Mouse (Mus musculus) lung, postnatal 4 days (tissue): Measurements from ENCODE around the gene Slc44a2.

Source experiments
- DNase-seq, 2 experiments: peaks; one replicate each; pipeline ENCODE4 v3.0.0; 2021

Slc44a2 gene

GRCm38 (mm10) chr9:21320619-21321512 lies at the start of gene Slc44a2:
Slc44a2 (plus strand) TSS chr9:21320698.
- DNase-seq: peak; percentile 92 to 93

- no peak for DNase-seq
These were observed 48.1 kb upstream of the Slc44a2 start for GRCm38 (mm10) chr9:21272391-21272790.

- DNase-seq: no peak
These were observed 47.4 kb upstream of the Slc44a2 start for GRCm38 (mm10) chr9:21273094-21273493.

- DNase-seq: peak in 1 of 2 experiments; percentile 67
These were observed 46.8 kb upstream of the Slc44a2 start for GRCm38 (mm10) chr9:21273520-21274228.

GRCm38 (mm10) chr9:21274336-21274735 lies 46.2 kb upstream of the Slc44a2 start:
- no peak for DNase-seq

- no peak for DNase-seq
These were observed 45.3 kb upstream of the Slc44a2 start for GRCm38 (mm10) chr9:21275013-21275710.

- DNase-seq: no peak
These were observed 44.8 kb upstream of the Slc44a2 start for GRCm38 (mm10) chr9:21275727-21276126.

- no peak for DNase-seq
These were observed 44.2 kb upstream of the Slc44a2 start for GRCm38 (mm10) chr9:21276307-21276706.

- DNase-seq: no peak
These were observed 42.7 kb upstream of the Slc44a2 start for GRCm38 (mm10) chr9:21277776-21278175.

- no peak for DNase-seq
These were observed 36.9 kb upstream of the Slc44a2 start for GRCm38 (mm10) chr9:21283591-21283990.

GRCm38 (mm10) chr9:21283994-21284393 lies 36.5 kb upstream of the Slc44a2 start:
- DNase-seq: no peak

- no peak for DNase-seq
These were observed 33.7 kb upstream of the Slc44a2 start for GRCm38 (mm10) chr9:21286753-21287152.

- peak; percentile 99 for DNase-seq
These were observed 32.7 kb upstream of the Slc44a2 start, which contains the start of gene Kri1 for GRCm38 (mm10) chr9:21287571-21288402. Kri1 (minus strand) TSS chr9:21287969.

- DNase-seq: peak; percentile 56 to 67
These were observed 31.8 kb upstream of the Slc44a2 start for GRCm38 (mm10) chr9:21288404-21289336.

GRCm38 (mm10) chr9:21289337-21289671 lies 31.2 kb upstream of the Slc44a2 start:
- DNase-seq: no peak

- no peak for DNase-seq
These were observed 29.9 kb upstream of the Slc44a2 start for GRCm38 (mm10) chr9:21290589-21290988.

- DNase-seq: peak; percentile 100
These were observed 29.3 kb upstream of the Slc44a2 start, which contains the start of gene Cdkn2d for GRCm38 (mm10) chr9:21291022-21291787. Cdkn2d (minus strand) TSS chr9:21291407.

- DNase-seq: peak in 1 of 2 experiments; percentile 11
These were observed 28.6 kb upstream of the Slc44a2 start for GRCm38 (mm10) chr9:21291868-21292267.

GRCm38 (mm10) chr9:21292271-21292670 lies 28.2 kb upstream of the Slc44a2 start:
- no peak for DNase-seq

GRCm38 (mm10) chr9:21299014-21299413 lies 21.5 kb upstream of the Slc44a2 start:
- DNase-seq: no peak
